Mouse (Mus musculus): Measurements from ENCODE around the gene Bdh1. TPM values are rescaled to one million over a fixed set of nuclear protein-coding genes. Genes with fewer than 3 reads are reported as not detected.
"Not testable (repeated sequence)": the region's sequence is repeated elsewhere in the genome, so short reads cannot be mapped to it uniquely, and the experiment has no call there.

Gene Bdh1
- polyA plus RNA-seq, 1 experiment from 2014 or later, result 42.8 TPM

DNA sequence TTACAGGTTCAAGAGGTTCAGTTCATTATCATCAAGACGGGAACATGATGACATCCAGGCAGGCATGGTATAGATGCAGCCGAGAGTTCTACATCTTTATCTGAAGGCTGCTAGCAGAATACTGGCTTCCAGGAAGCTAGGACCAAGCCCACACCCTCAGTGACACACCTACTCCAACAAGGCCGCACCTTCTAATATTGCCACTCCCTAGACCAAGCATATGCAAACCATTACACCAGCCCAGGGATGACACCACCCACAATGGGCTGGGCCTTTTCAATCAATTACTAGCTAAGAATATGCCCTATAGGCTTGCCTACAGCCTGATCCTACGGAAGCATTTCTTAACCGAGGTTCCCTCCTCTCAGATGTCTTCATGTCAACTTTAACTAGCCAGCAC lies 42.9 kb downstream of the Bdh1 start:
- DNase-seq (ENCODE audit: low spot score), result no peak
- H3K36me3 ChIP-seq (ENCODE audit: control insufficient read depth, insufficient read depth, low read length), result no peaks in the 10 kb centered on the region
- peaks cover 7% of the 10 kb centered on the region; the same call in 1 of the 2 replicates for H3K4me1 ChIP-seq (replicated peaks; ENCODE audit: control insufficient read depth, insufficient read depth, low read length)
- H3K9me3 ChIP-seq (ENCODE audit: control insufficient read depth, low read length), result no peaks in the 10 kb centered on the region
- H3K4me3 ChIP-seq (ENCODE audit: low read depth, low read length), result no peak overlapping the region
- H3K27ac ChIP-seq (ENCODE audit: low read depth, low read length), result no peak overlapping the region
- 62% methylated on average over 5 of the region's 5 CpGs for WGBS
- peak; percentile 77 for ATAC-seq (replicated peaks; ENCODE audit: low FRiP score)
- no peak overlapping the region for H3K4me2 ChIP-seq
- no peak overlapping the region for H3K9ac ChIP-seq (ENCODE audit: low read depth, low read length)
- peaks cover 9% of the 10 kb centered on the region for H3K27me3 ChIP-seq (replicated peaks; ENCODE audit: control insufficient read depth, insufficient read depth, low read length)

DNA sequence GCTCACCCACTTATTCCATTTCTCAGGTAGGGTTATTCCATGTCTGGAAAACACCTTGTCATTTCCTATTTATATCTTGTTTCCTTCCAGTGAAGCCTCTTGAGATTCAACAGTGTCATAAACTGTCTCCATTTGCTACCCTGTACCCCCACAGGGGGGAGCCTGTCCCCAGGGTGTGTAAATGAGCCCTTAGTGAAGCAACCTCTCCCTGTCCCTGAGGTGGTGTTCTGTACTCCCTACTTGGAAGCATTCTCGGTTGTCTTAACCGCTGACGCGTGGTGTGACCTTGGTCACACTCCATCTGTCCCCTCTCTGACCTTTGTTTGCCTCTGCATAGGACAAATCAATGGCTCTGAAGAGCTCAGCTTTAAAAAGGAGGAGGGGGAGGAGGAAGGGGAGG lies 43.5 kb downstream of the Bdh1 start:
- H3K9ac ChIP-seq (ENCODE audit: low read depth, low read length), result no peak overlapping the region
- no peaks in the 10 kb centered on the region for H3K9me3 ChIP-seq (ENCODE audit: control insufficient read depth, low read length)
- no peak overlapping the region for H3K4me3 ChIP-seq (ENCODE audit: low read depth, low read length)
- H3K4me1 ChIP-seq (replicated peaks; ENCODE audit: control insufficient read depth, insufficient read depth, low read length), result peaks cover 5% of the 10 kb centered on the region; the same call in 1 of the 2 replicates
- 59% methylated on average over 4 of the region's 4 CpGs for WGBS
- H3K27ac ChIP-seq (ENCODE audit: low read depth, low read length), result no peak overlapping the region
- DNase-seq (ENCODE audit: low spot score) (no peak), ATAC-seq (replicated peaks; ENCODE audit: low FRiP score) (peak; percentile 60; the same call in 1 of the 2 replicates)
- H3K27me3 ChIP-seq (replicated peaks; ENCODE audit: control insufficient read depth, insufficient read depth, low read length), result peaks cover 7% of the 10 kb centered on the region
- H3K4me2 ChIP-seq, result no peak overlapping the region
- no peaks in the 10 kb centered on the region for H3K36me3 ChIP-seq (ENCODE audit: control insufficient read depth, insufficient read depth, low read length)

- Histone ChIP-seq H3K9ac (ENCODE audit: low read depth, low read length) (no peak overlapping the region), H3K9me3 (ENCODE audit: control insufficient read depth, low read length) (no peaks in the 10 kb centered on the region), H3K36me3 (ENCODE audit: control insufficient read depth, insufficient read depth, low read length) (no peaks in the 10 kb centered on the region), H3K27ac (ENCODE audit: low read depth, low read length) (no peak overlapping the region), H3K4me3 (ENCODE audit: low read depth, low read length) (no peak overlapping the region), H3K4me1 (replicated peaks; ENCODE audit: control insufficient read depth, insufficient read depth, low read length) (peaks cover 5% of the 10 kb centered on the region; the same call in 1 of the 2 replicates), H3K27me3 (replicated peaks; ENCODE audit: control insufficient read depth, insufficient read depth, low read length) (peaks cover 3% of the 10 kb centered on the region), H3K4me2 (no peak overlapping the region)
- ATAC-seq (replicated peaks; ENCODE audit: low FRiP score), result no peak
- no peak for DNase-seq (ENCODE audit: low spot score)
- 76% methylated on average over 5 of the region's 5 CpGs for WGBS
Observed at GRCm38 (mm10) chr16:31466106-31466505, 44.0 kb downstream of the Bdh1 start.

GRCm38 (mm10) chr16:31470819-31471218 lies 48.7 kb downstream of the Bdh1 start:
- H3K9me3 ChIP-seq (ENCODE audit: control insufficient read depth, low read length); H3K9ac ChIP-seq (ENCODE audit: low read depth, low read length); H3K27ac ChIP-seq (ENCODE audit: low read depth, low read length); H3K4me2 ChIP-seq; H3K27me3 ChIP-seq (replicated peaks; ENCODE audit: control insufficient read depth, insufficient read depth, low read length); H3K36me3 ChIP-seq (ENCODE audit: control insufficient read depth, insufficient read depth, low read length); ATAC-seq (replicated peaks; ENCODE audit: low FRiP score); H3K4me3 ChIP-seq (ENCODE audit: low read depth, low read length); H3K4me1 ChIP-seq (replicated peaks; ENCODE audit: control insufficient read depth, insufficient read depth, low read length); DNase-seq (ENCODE audit: low spot score): not testable (repeated sequence)
- WGBS, result 69% methylated on average over 4 of the region's 4 CpGs

DNA sequence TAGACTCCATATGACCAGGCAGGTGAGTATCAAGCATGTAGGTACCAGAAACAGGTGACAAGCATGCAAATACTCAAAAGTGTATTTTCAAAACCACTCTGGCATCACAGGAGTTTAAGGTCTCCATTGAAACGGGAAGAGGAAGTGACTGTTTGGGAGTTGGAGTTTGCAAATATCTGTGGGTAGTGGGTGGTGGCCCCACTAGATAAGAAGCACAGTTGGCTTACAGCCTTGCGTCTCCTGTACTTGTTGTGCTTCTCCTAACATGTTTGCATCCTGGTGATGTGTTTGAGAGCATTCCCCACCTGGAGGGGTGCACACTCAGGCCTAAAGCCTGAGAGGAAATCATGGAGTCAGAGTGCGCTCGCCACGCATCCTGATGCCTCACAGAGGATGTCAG lies 49.9 kb downstream of the Bdh1 start:
- no peaks in the 10 kb centered on the region for H3K36me3 ChIP-seq (ENCODE audit: control insufficient read depth, insufficient read depth, low read length)
- 0 out of 2 replicates have a peak overlapping the region, but pooled peaks have one; percentile 1 for H3K4me2 ChIP-seq
- DNase-seq (ENCODE audit: low spot score) (no peak), ATAC-seq (replicated peaks; ENCODE audit: low FRiP score) (no peak; the same call in 1 of the 2 replicates)
- no peaks in the 10 kb centered on the region for H3K27me3 ChIP-seq (replicated peaks; ENCODE audit: control insufficient read depth, insufficient read depth, low read length)
- H3K4me1 ChIP-seq (replicated peaks; ENCODE audit: control insufficient read depth, insufficient read depth, low read length), result peaks cover 8% of the 10 kb centered on the region
- H3K27ac ChIP-seq (ENCODE audit: low read depth, low read length), result 0 out of 2 replicates have a peak overlapping the region, but pooled peaks have one; percentile 32
- no peak overlapping the region for H3K4me3 ChIP-seq (ENCODE audit: low read depth, low read length)
- no peak overlapping the region for H3K9ac ChIP-seq (ENCODE audit: low read depth, low read length)
- 48% methylated on average over 5 of the region's 5 CpGs for WGBS
- no peaks in the 10 kb centered on the region; the same call in 1 of the 2 replicates for H3K9me3 ChIP-seq (ENCODE audit: control insufficient read depth, low read length)

DNA sequence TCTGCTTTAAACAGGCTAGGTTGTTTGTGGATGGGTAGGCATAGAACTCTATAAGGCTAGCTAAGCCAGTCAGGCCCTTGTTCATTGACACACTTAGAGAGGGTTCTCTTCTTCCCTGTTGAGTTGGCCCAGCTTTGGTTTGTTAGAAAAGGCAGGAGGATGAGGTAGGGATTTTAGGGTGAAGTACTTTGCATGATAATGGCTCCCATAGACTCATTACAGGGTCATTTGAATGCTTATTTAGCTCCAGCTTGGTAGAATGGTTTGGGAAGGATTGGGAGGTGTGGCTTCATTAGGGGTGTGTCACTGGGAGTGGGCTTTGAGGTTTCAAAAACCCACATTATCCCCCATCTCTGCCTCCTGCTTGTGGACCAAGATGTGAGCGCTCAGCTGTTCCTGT lies 51.1 kb downstream of the Bdh1 start:
- Histone ChIP-seq H3K36me3 (ENCODE audit: control insufficient read depth, insufficient read depth, low read length) (no peaks in the 10 kb centered on the region), H3K4me3 (ENCODE audit: low read depth, low read length) (no peak overlapping the region), H3K27ac (ENCODE audit: low read depth, low read length) (no peak overlapping the region), H3K4me1 (replicated peaks; ENCODE audit: control insufficient read depth, insufficient read depth, low read length) (peaks cover 12% of the 10 kb centered on the region), H3K27me3 (replicated peaks; ENCODE audit: control insufficient read depth, insufficient read depth, low read length) (no peaks in the 10 kb centered on the region; the same call in 1 of the 2 replicates), H3K9ac (ENCODE audit: low read depth, low read length) (no peak overlapping the region), H3K9me3 (ENCODE audit: control insufficient read depth, low read length) (no peaks in the 10 kb centered on the region; the same call in 1 of the 2 replicates), H3K4me2 (no peak overlapping the region)
- ATAC-seq (replicated peaks; ENCODE audit: low FRiP score), result no peak
- WGBS, result 89% methylated on average over 1 of the region's 1 CpGs
- DNase-seq (ENCODE audit: low spot score), result no peak

GRCm38 (mm10) chr16:31475123-31475968 lies 53.3 kb downstream of the Bdh1 start:
- Histone ChIP-seq H3K4me1 (replicated peaks; ENCODE audit: control insufficient read depth, insufficient read depth, low read length) (peaks cover 12% of the 10 kb centered on the region), H3K9ac (ENCODE audit: low read depth, low read length) (no peak overlapping the region), H3K27me3 (replicated peaks; ENCODE audit: control insufficient read depth, insufficient read depth, low read length) (no peaks in the 10 kb centered on the region; the same call in 1 of the 2 replicates), H3K4me2 (no peak overlapping the region), H3K4me3 (ENCODE audit: low read depth, low read length) (no peak overlapping the region), H3K36me3 (ENCODE audit: control insufficient read depth, insufficient read depth, low read length) (no peaks in the 10 kb centered on the region), H3K9me3 (ENCODE audit: control insufficient read depth, low read length) (no peaks in the 10 kb centered on the region; the same call in 1 of the 2 replicates), H3K27ac (ENCODE audit: low read depth, low read length) (no peak overlapping the region)
- 69% methylated on average over 9 of the region's 9 CpGs for WGBS
- no peak for DNase-seq (ENCODE audit: low spot score)
- no peak for ATAC-seq (replicated peaks; ENCODE audit: low FRiP score)

DNA sequence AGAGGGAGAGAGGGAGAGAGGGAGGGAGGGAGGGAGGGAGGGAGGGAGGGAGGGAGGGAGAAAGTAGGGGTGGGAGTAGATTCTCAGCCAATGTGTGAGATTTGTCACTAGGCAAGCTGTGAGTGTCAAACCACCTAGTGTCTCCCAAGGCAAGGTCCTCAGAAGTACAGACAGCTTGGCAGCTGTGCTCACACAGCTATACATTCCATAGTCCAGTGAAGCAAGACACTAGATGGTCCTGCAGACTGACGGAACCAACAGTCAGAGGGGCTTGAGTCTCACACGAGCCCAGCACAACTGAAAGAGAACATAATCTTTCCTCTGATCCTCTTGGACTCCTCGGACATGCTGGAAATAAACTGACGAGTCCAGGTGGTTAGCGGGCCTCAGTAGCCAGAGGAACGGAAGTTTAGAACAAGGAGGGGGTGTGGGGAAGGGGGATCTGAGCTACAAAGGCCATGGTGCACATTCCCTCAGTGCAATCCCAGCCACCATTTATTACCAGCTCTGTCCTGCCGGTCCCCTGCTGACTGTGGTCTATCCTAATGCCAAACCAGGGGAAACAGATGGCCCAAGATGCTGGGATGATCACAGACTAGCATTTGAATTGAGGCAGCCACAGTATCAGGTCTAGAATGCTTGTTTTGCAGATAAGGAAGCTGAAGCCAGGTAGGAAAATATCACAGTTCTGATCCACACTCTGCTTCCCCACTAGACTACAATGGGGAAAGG lies 55.0 kb downstream of the Bdh1 start:
- Histone ChIP-seq H3K36me3 (ENCODE audit: control insufficient read depth, insufficient read depth, low read length) (no peaks in the 10 kb centered on the region), H3K9ac (ENCODE audit: low read depth, low read length) (no peak overlapping the region), H3K27ac (ENCODE audit: low read depth, low read length) (no peak overlapping the region), H3K4me3 (ENCODE audit: low read depth, low read length) (no peak overlapping the region), H3K4me1 (replicated peaks; ENCODE audit: control insufficient read depth, insufficient read depth, low read length) (peaks cover 11% of the 10 kb centered on the region), H3K27me3 (replicated peaks; ENCODE audit: control insufficient read depth, insufficient read depth, low read length) (no peaks in the 10 kb centered on the region; the same call in 1 of the 2 replicates), H3K9me3 (ENCODE audit: control insufficient read depth, low read length) (no peaks in the 10 kb centered on the region; the same call in 1 of the 2 replicates), H3K4me2 (no peak overlapping the region)
- ATAC-seq (replicated peaks; ENCODE audit: low FRiP score) (no peak), DNase-seq (ENCODE audit: low spot score) (no peak)
- 51% methylated on average over 7 of the region's 7 CpGs for WGBS

All from liver, embryonic 11.5 days (tissue).